Mouse (Mus musculus): ENCODE results near the gene Abca1. TPM values are rescaled to one million over a fixed set of nuclear protein-coding genes. Genes with fewer than 3 reads are reported as not detected.

The Abca1 gene
- polyA plus RNA-seq, 1 experiment from 2014 or later: 16.4 TPM

GRCm38 (mm10) chr4:53015024-53015423 lies 144.7 kb downstream of the Abca1 start:
- peaks cover 9% of the 10 kb centered on the region; the same call in 1 of the 2 replicates for H3K9me3 ChIP-seq (ENCODE audit: control insufficient read depth, low read length)
- WGBS: 93% methylated on average over 3 of the region's 3 CpGs
- H3K36me3 ChIP-seq (ENCODE audit: control insufficient read depth, insufficient read depth, low read length): peaks cover 46% of the 10 kb centered on the region
- no peak for ATAC-seq (ENCODE audit: low read depth)
- no peak overlapping the region for H3K4me2 ChIP-seq (ENCODE audit: low read depth, low read length)
- no peak for DNase-seq (ENCODE audit: low spot score)
- H3K4me1 ChIP-seq (ENCODE audit: control insufficient read depth, insufficient read depth, low read length): peaks cover 6% of the 10 kb centered on the region; the same call in 1 of the 2 replicates
- no peaks in the 10 kb centered on the region for H3K27me3 ChIP-seq (replicated peaks; ENCODE audit: control insufficient read depth, insufficient read depth, low read length)
- H3K4me3 ChIP-seq (ENCODE audit: low read depth, low read length): no peak overlapping the region
- no peak overlapping the region for H3K9ac ChIP-seq (ENCODE audit: low read depth, low read length)
- H3K27ac ChIP-seq (replicated peaks; ENCODE audit: low read depth, low read length): no peak overlapping the region

DNA sequence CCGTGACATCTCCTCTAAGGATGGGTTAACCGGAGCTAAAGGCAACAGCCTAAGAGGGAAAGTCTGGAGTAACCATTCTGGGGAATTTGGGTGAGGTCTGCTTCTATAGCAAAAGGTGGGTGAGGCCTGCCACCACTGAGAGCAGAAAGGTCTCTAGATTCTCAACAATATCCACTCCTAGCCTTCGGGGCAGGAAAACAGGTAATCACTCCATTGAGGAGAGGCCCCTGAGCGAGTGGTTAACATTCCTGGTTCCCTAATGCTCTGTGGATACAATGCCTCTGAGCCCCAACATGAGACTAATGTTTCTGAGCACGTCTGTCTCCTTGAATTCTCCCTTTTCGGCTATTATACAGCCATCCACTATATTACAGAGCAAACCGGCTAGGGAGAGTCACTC lies 145.3 kb downstream of the Abca1 start:
- ATAC-seq (ENCODE audit: low read depth): no peak
- peaks cover 42% of the 10 kb centered on the region for H3K36me3 ChIP-seq (ENCODE audit: control insufficient read depth, insufficient read depth, low read length)
- no peak overlapping the region for H3K4me3 ChIP-seq (ENCODE audit: low read depth, low read length)
- no peak overlapping the region for H3K4me2 ChIP-seq (ENCODE audit: low read depth, low read length)
- peaks cover 9% of the 10 kb centered on the region; the same call in 1 of the 2 replicates for H3K9me3 ChIP-seq (ENCODE audit: control insufficient read depth, low read length)
- H3K27me3 ChIP-seq (replicated peaks; ENCODE audit: control insufficient read depth, insufficient read depth, low read length): no peaks in the 10 kb centered on the region
- peaks cover 6% of the 10 kb centered on the region; the same call in 1 of the 2 replicates for H3K4me1 ChIP-seq (ENCODE audit: control insufficient read depth, insufficient read depth, low read length)
- 84% methylated on average over 7 of the region's 7 CpGs for WGBS
- DNase-seq (ENCODE audit: low spot score): no peak
- no peak overlapping the region for H3K9ac ChIP-seq (ENCODE audit: low read depth, low read length)
- no peak overlapping the region for H3K27ac ChIP-seq (replicated peaks; ENCODE audit: low read depth, low read length)

- H3K4me2 ChIP-seq (ENCODE audit: low read depth, low read length): peak within 1 kb of the TSS; percentile 60
- H3K4me3 ChIP-seq (ENCODE audit: low read depth, low read length): peak within 1 kb of the TSS; percentile 81
- peaks cover 6% of the 10 kb centered on the region; the same call in 1 of the 2 replicates for H3K4me1 ChIP-seq (ENCODE audit: control insufficient read depth, insufficient read depth, low read length)
- peak; percentile 97 for DNase-seq (ENCODE audit: low spot score)
- H3K9ac ChIP-seq (ENCODE audit: low read depth, low read length): peak within 1 kb of the TSS; percentile 78
- under 1% methylated on average over 35 of the region's 63 CpGs for WGBS
- H3K27me3 ChIP-seq (replicated peaks; ENCODE audit: control insufficient read depth, insufficient read depth, low read length): no peaks in the 10 kb centered on the region
- ATAC-seq (ENCODE audit: low read depth): peak; percentile 96
- peaks cover 21% of the 10 kb centered on the region for H3K36me3 ChIP-seq (ENCODE audit: control insufficient read depth, insufficient read depth, low read length)
- H3K9me3 ChIP-seq (ENCODE audit: control insufficient read depth, low read length): peaks cover 4% of the 10 kb centered on the region; the same call in 1 of the 2 replicates
- peak within 1 kb of the TSS; percentile 80 for H3K27ac ChIP-seq (replicated peaks; ENCODE audit: low read depth, low read length)
Observed at GRCm38 (mm10) chr4:53011732-53012361, 147.8 kb downstream of the Abca1 start, which contains the start of gene Nipsnap3b. Gene Nipsnap3b, plus strand, starts transcription at chr4:53011880.

GRCm38 (mm10) chr4:53009871-53010270 lies 149.8 kb downstream of the Abca1 start:
- 88% methylated on average over 4 of the region's 4 CpGs for WGBS
- peaks cover 6% of the 10 kb centered on the region; the same call in 1 of the 2 replicates for H3K4me1 ChIP-seq (ENCODE audit: control insufficient read depth, insufficient read depth, low read length)
- no peaks in the 10 kb centered on the region for H3K27me3 ChIP-seq (replicated peaks; ENCODE audit: control insufficient read depth, insufficient read depth, low read length)
- peaks cover 4% of the 10 kb centered on the region; the same call in 1 of the 2 replicates for H3K36me3 ChIP-seq (ENCODE audit: control insufficient read depth, insufficient read depth, low read length)
- H3K4me3 ChIP-seq (ENCODE audit: low read depth, low read length): no peak overlapping the region
- H3K9me3 ChIP-seq (ENCODE audit: control insufficient read depth, low read length): no peaks in the 10 kb centered on the region
- H3K4me2 ChIP-seq (ENCODE audit: low read depth, low read length): no peak overlapping the region
- DNase-seq (ENCODE audit: low spot score) (no peak), ATAC-seq (ENCODE audit: low read depth) (no peak)
- H3K9ac ChIP-seq (ENCODE audit: low read depth, low read length): no peak overlapping the region
- no peak overlapping the region for H3K27ac ChIP-seq (replicated peaks; ENCODE audit: low read depth, low read length)

DNA sequence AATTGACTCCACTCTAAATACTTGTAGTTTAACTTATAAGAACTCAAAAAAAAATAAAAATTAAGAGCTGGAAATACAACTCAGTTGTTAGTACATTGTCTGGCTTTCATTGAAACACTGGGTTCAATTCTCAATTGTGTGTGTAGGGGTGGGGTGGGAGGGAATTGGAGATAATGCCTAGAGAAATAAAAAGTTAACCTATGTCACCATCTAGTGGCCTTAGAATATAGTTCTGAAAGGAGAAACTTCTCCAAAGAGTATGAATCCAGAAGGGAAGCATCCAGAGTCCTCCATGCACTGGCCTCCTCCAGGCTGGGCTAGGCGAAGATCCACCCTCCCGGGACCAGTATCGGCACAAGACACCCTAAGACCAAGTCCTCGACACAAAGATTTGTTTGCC lies 150.5 kb downstream of the Abca1 start:
- Histone ChIP-seq H3K4me3 (ENCODE audit: low read depth, low read length) (no peak overlapping the region), H3K4me1 (ENCODE audit: control insufficient read depth, insufficient read depth, low read length) (peaks cover 6% of the 10 kb centered on the region; the same call in 1 of the 2 replicates), H3K9ac (ENCODE audit: low read depth, low read length) (no peak overlapping the region), H3K9me3 (ENCODE audit: control insufficient read depth, low read length) (no peaks in the 10 kb centered on the region), H3K27me3 (replicated peaks; ENCODE audit: control insufficient read depth, insufficient read depth, low read length) (no peaks in the 10 kb centered on the region), H3K4me2 (ENCODE audit: low read depth, low read length) (no peak overlapping the region), H3K27ac (replicated peaks; ENCODE audit: low read depth, low read length) (no peak overlapping the region), H3K36me3 (ENCODE audit: control insufficient read depth, insufficient read depth, low read length) (0 out of 2 replicates have a peak, but pooled peaks cover 1% of the 10 kb centered on the region)
- peak; percentile 33 for DNase-seq (ENCODE audit: low spot score)
- WGBS: 65% methylated on average over 4 of the region's 4 CpGs
- ATAC-seq (ENCODE audit: low read depth): no peak

- 82% methylated on average over 8 of the region's 8 CpGs for WGBS
Observed at GRCm38 (mm10) chr4:53000154-53000553, 159.5 kb downstream of the Abca1 start.

DNA sequence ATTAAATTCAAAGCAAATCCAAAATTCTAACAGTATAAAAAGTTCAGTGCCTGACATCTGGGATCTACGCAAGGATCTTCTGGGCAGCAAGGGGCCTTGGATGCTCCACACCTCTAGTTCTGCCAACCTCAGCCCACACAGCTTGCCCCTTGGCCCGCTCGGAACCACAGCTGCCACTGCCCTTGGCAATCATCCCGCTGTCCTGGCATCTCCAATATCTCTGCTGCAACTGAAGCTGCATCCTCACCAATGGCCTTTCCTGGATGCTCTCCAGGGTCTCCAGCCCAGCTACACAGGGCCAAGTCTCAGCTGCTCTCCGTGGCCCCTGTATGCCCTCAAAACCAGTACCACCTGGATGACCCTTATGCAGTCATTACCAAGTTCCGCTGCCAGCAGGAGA lies 160.2 kb downstream of the Abca1 start:
- H3K4me1 ChIP-seq (ENCODE audit: control insufficient read depth, insufficient read depth, low read length): no peaks in the 10 kb centered on the region
- no peaks in the 10 kb centered on the region for H3K9me3 ChIP-seq (ENCODE audit: control insufficient read depth, low read length)
- H3K36me3 ChIP-seq (ENCODE audit: control insufficient read depth, insufficient read depth, low read length): no peaks in the 10 kb centered on the region
- no peak overlapping the region for H3K27ac ChIP-seq (replicated peaks; ENCODE audit: low read depth, low read length)
- no peak overlapping the region for H3K4me2 ChIP-seq (ENCODE audit: low read depth, low read length)
- ATAC-seq (ENCODE audit: low read depth) (no peak), DNase-seq (ENCODE audit: low spot score) (no peak)
- H3K4me3 ChIP-seq (ENCODE audit: low read depth, low read length): no peak overlapping the region
- no peak overlapping the region for H3K9ac ChIP-seq (ENCODE audit: low read depth, low read length)
- 89% methylated on average over 6 of the region's 6 CpGs for WGBS
- no peaks in the 10 kb centered on the region for H3K27me3 ChIP-seq (replicated peaks; ENCODE audit: control insufficient read depth, insufficient read depth, low read length)

More at GRCm38 (mm10) chr4:53000154-53000553, 159.5 kb downstream of the Abca1 start:
- no peak overlapping the region for H3K27ac ChIP-seq (replicated peaks; ENCODE audit: low read depth, low read length)
- DNase-seq (ENCODE audit: low spot score) (no peak), ATAC-seq (ENCODE audit: low read depth) (no peak)
- H3K4me1 ChIP-seq (ENCODE audit: control insufficient read depth, insufficient read depth, low read length): no peaks in the 10 kb centered on the region
- H3K9ac ChIP-seq (ENCODE audit: low read depth, low read length): no peak overlapping the region
- H3K4me2 ChIP-seq (ENCODE audit: low read depth, low read length): no peak overlapping the region
- H3K27me3 ChIP-seq (replicated peaks; ENCODE audit: control insufficient read depth, insufficient read depth, low read length): no peaks in the 10 kb centered on the region
- no peaks in the 10 kb centered on the region for H3K9me3 ChIP-seq (ENCODE audit: control insufficient read depth, low read length)
- H3K4me3 ChIP-seq (ENCODE audit: low read depth, low read length): no peak overlapping the region
- no peaks in the 10 kb centered on the region for H3K36me3 ChIP-seq (ENCODE audit: control insufficient read depth, insufficient read depth, low read length)

DNA sequence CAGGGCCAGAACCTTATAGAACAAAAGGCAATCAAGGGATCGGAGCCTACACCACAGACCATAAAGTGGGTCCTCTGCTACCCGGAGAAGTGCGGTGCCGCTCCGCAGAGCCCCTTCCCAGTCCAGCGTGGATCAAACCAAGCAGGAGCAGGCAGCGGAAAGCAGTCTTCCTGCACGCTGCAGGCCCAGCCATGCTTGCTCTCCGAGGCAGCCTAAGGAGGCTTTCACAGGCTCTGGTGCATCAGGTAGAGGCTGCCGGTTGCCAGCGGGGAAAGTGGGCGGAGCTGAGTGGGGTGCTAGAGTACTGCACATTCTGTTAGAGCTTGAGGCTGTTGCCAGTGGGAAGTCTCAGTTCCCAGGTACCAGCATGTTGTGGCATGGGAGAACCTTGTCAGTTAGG lies 170.4 kb downstream of the Abca1 start, which contains the start of gene Nipsnap3a:
Gene Nipsnap3a (plus strand): TSS at position 25 of the 400 bp plus-strand sequence.
- Histone ChIP-seq H3K9me3 (ENCODE audit: control insufficient read depth, low read length) (no peaks in the 10 kb centered on the region), H3K9ac (ENCODE audit: low read depth, low read length) (peak within 1 kb of the TSS; percentile 37), H3K4me3 (ENCODE audit: low read depth, low read length) (peak within 1 kb of the TSS; percentile 15; the same call in 1 of the 2 replicates), H3K27me3 (replicated peaks; ENCODE audit: control insufficient read depth, insufficient read depth, low read length) (no peaks in the 10 kb centered on the region), H3K4me2 (ENCODE audit: low read depth, low read length) (peak within 1 kb of the TSS; percentile 42), H3K36me3 (ENCODE audit: control insufficient read depth, insufficient read depth, low read length) (no peaks in the 10 kb centered on the region), H3K27ac (replicated peaks; ENCODE audit: low read depth, low read length) (no peak within 1 kb of the TSS), H3K4me1 (ENCODE audit: control insufficient read depth, insufficient read depth, low read length) (no peaks in the 10 kb centered on the region)
- ATAC-seq (ENCODE audit: low read depth) (peak; percentile 47; the same call in 1 of the 2 replicates), DNase-seq (ENCODE audit: low spot score) (peak; percentile 27)
- WGBS: 31% methylated on average over 12 of the region's 12 CpGs

Data from embryonic facial prominence, embryonic 14.5 days (tissue).